In the genomic region with DNA sequence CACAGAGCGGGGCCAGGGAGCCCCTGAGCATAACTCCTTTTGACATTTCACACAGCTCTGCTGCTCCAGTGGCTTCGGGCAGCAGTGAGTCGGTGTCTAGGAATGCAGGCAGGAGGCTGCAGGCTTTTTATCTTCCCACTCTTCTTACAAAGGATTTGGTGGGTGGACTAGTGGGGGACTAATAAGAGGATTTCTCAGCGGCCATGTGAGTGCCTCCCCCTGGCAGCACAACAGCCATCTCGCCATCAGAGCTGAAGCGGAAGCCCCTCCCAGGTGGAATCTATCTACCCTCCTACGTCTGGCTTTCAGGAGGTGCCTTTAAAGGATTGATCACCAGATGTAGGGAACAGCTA, we compare ENCODE assay signal across 8 mouse cellular contexts. TPM values are rescaled to one million over a fixed set of nuclear protein-coding genes. Genes with fewer than 3 reads are reported as not detected.
DNase-seq lines count a peak whose midpoint lies in the region; ATAC-seq and TF ChIP-seq lines count a peak whose summit lies in the region.

No protein-coding gene starts in this region.

- no peak overlapping the region for H3K9ac ChIP-seq in forebrain, postnatal 0 days
- no peak overlapping the region for H3K9ac ChIP-seq in midbrain, embryonic 15.5 days

- H3K4me2 ChIP-seq in forebrain, postnatal 0 days (ENCODE audit: low read depth): peak overlapping the region; percentile 8; the same call in 1 of the 2 replicates
- H3K4me2 ChIP-seq in midbrain, embryonic 15.5 days: peak overlapping the region; percentile 6; the same call in 1 of the 2 replicates

- no peak overlapping the region for H3K4me3 ChIP-seq in forebrain, postnatal 0 days (ENCODE audit: low read depth, low read length)
- H3K4me3 ChIP-seq in midbrain, embryonic 15.5 days: no peak overlapping the region

- 5% methylated on average over 7 of the region's 7 CpGs for WGBS in forebrain, postnatal 0 days
- WGBS in midbrain, embryonic 15.5 days: 4% methylated on average over 7 of the region's 7 CpGs

- intact Hi-C loops in heart, postnatal 25 days (cut with DNase I): no loop called here

- no peaks in the 10 kb centered on the region for H3K36me3 ChIP-seq in forebrain, postnatal 0 days (ENCODE audit: insufficient read depth)
- no peaks in the 10 kb centered on the region for H3K36me3 ChIP-seq in midbrain, embryonic 15.5 days (replicated peaks)

- no peak for ATAC-seq in forebrain, postnatal 0 days
- ATAC-seq in midbrain, embryonic 15.5 days (replicated peaks): no peak

- peaks cover 17% of the 10 kb centered on the region for H3K4me1 ChIP-seq in forebrain, postnatal 0 days (ENCODE audit: insufficient read depth)
- peaks cover 37% of the 10 kb centered on the region for H3K4me1 ChIP-seq in midbrain, embryonic 15.5 days

- H3K27me3 ChIP-seq in forebrain, postnatal 0 days (ENCODE audit: insufficient read depth, low read length): no peaks in the 10 kb centered on the region
- H3K27me3 ChIP-seq in midbrain, embryonic 15.5 days (replicated peaks): no peaks in the 10 kb centered on the region

- TF ChIP-seq CTCF in forebrain, postnatal 0 days (IDR thresholded peaks at IDR 0.05; ENCODE audit: low read depth): no peak

- DNase-seq in heart, adult 11 months: peak; percentile 92
- no peak for DNase-seq in heart, postnatal 25 days (ENCODE audit: low spot score)
- peak; percentile 60 for DNase-seq in MN1 (ENCODE audit: low spot score)
- DNase-seq in forebrain, postnatal 0 days: no peak
- no peak for DNase-seq in thymus, postnatal 0 days (ENCODE audit: low spot score)
- DNase-seq in thymus, postnatal 4 days: no peak
- DNase-seq in spleen, postnatal 36 days (ENCODE audit: low spot score in 2 of 2): no peak

- no peaks in the 10 kb centered on the region for H3K9me3 ChIP-seq in forebrain, postnatal 0 days (ENCODE audit: low read length)
- H3K9me3 ChIP-seq in midbrain, embryonic 15.5 days: no peaks in the 10 kb centered on the region

- H3K27ac ChIP-seq in forebrain, postnatal 0 days (ENCODE audit: low read depth, low read length): peak overlapping the region; percentile 29; the same call in 1 of the 2 replicates
- peak overlapping the region; percentile 57 for H3K27ac ChIP-seq in midbrain, embryonic 15.5 days

RNA-seq across cellular contexts. Expression of gene Limk2, which starts 34.7 kb away (rescaled TPM):
- 10 to 100 TPM; 17.2 to 18.5 TPM for total RNA-seq in heart, postnatal 25 days (2021)
- total RNA-seq in forebrain, postnatal 0 days (2014; rRNA removed): 148 and 173 TPM in 2 replicates
- polyA plus RNA-seq in forebrain, postnatal 0 days (2015; fragmentation: Nextera tagmentation; extraction: Ambion mirVana): 87.7 and 98.6 TPM in 2 replicates
- polyA plus RNA-seq in midbrain, embryonic 15.5 days (2015; fragmentation: Nextera tagmentation; extraction: Ambion mirVana): 173 and 193 TPM in 2 replicates
- polyA plus RNA-seq in thymus, postnatal 0 days (2015; fragmentation: Nextera tagmentation; extraction: Ambion mirVana): 46.8 and 47.0 TPM in 2 replicates

RNA-seq across cellular contexts. Expression of gene Pik3ip1, which starts 44.1 kb away (rescaled TPM):
- total RNA-seq in heart, postnatal 25 days (2021): 10 to 100 TPM; 39.4 to 42.4 TPM
- 36.2 and 47.8 TPM in 2 replicates for total RNA-seq in forebrain, postnatal 0 days (2014; rRNA removed)
- 30.3 and 37.3 TPM in 2 replicates for polyA plus RNA-seq in forebrain, postnatal 0 days (2015; fragmentation: Nextera tagmentation; extraction: Ambion mirVana)
- 26.5 and 26.6 TPM in 2 replicates for polyA plus RNA-seq in midbrain, embryonic 15.5 days (2015; fragmentation: Nextera tagmentation; extraction: Ambion mirVana)
- 90.2 and 94.4 TPM in 2 replicates for polyA plus RNA-seq in thymus, postnatal 0 days (2015; fragmentation: Nextera tagmentation; extraction: Ambion mirVana)

Comparison
In these comparisons a context has a peak if more than half of its experiments do, and no peak if none do; other contexts are left out.
1. DNase-seq: peak in heart, adult 11 months (single experiment) and MN1 (single experiment); none in heart, postnatal 25 days (single experiment), forebrain, postnatal 0 days (single experiment), thymus, postnatal 0 days (single experiment), thymus, postnatal 4 days (single experiment) and spleen, postnatal 36 days (0 of 2).